Mouse (Mus musculus) limb, embryonic 15.5 days (tissue): ENCODE measurements around the gene Arxes1. TPM values are rescaled to one million over a fixed set of nuclear protein-coding genes. Genes with fewer than 3 reads are reported as not detected.
"Not testable (repeated sequence)": the region's sequence is repeated elsewhere in the genome, so short reads cannot be mapped to it uniquely, and the experiment has no call there.

Experiments used
- ATAC-seq: fragments of 200-750 bp; cut with Nextera tagmentation; 2 replicates; pipeline ENCODE4 v1.8.0; 2017; ENCODE audit warnings: low read depth, moderate TSS enrichment; ENCODE audit not compliant: insufficient number of reproducible peaks, low FRiP score, low TSS enrichment
- H3K27ac ChIP-seq: fragments of 300-500 bp; sonication (generic); 2 replicates; pipeline ENCODE4 v1.5.1; 2015; ENCODE audit warnings: moderate library complexity, mild to moderate bottlenecking, inconsistent platforms
- H3K27me3 ChIP-seq: fragments of 300-500 bp; sonication (generic); 2 replicates; pipeline ENCODE4 v1.6.1; 2015; ENCODE audit warnings: inconsistent platforms
- H3K36me3 ChIP-seq: fragments of 300-500 bp; sonication (generic); 2 replicates; pipeline ENCODE4 v1.6.1; 2015; ENCODE audit warnings: inconsistent platforms
- H3K4me1 ChIP-seq: fragments of 300-500 bp; sonication (generic); 2 replicates; pipeline ENCODE4 v1.6.1; 2015; ENCODE audit warnings: inconsistent platforms
- H3K4me2 ChIP-seq: fragments of 300-500 bp; sonication (generic); 2 replicates; pipeline ENCODE4 v1.6.1; 2015; ENCODE audit warnings: mild to moderate bottlenecking, inconsistent platforms
- H3K4me3 ChIP-seq: fragments of 300-500 bp; sonication (generic); 2 replicates; pipeline ENCODE4 v1.5.1; 2015; ENCODE audit warnings: mild to moderate bottlenecking, inconsistent platforms
- H3K9ac ChIP-seq: fragments of 300-500 bp; sonication (generic); 2 replicates; pipeline ENCODE4 v1.6.1; 2015; ENCODE audit warnings: inconsistent platforms
- H3K9me3 ChIP-seq: fragments of 300-500 bp; sonication (generic); 2 replicates; pipeline ENCODE4 v1.6.1; 2016; ENCODE audit warnings: inconsistent platforms
- WGBS: fragments of 180-500 bp; shearing (Covaris S2); methylation state at CpG from one replicate; pipeline ENCODE4 v1.1.7; 2015; 5-methylcytosine and 5-hydroxymethylcytosine counted together
- polyA plus RNA-seq: library from polyadenylated mRNA; unstranded; fragments of >200 nt; fragmentation: Nextera tagmentation; extraction: Ambion mirVana; gene quantifications from 2 replicates; pipeline ENCODE4 v1.2.1, GENCODE M21; 2015

Arxes1 gene
- 25.9 and 27.6 TPM in 2 replicates for polyA plus RNA-seq

- H3K4me2 ChIP-seq, result peak within 1 kb of the TSS; percentile 27
- not testable (repeated sequence) for H3K27me3 ChIP-seq, H3K9ac ChIP-seq, H3K27ac ChIP-seq, H3K4me1 ChIP-seq, H3K9me3 ChIP-seq, H3K36me3 ChIP-seq
- H3K4me3 ChIP-seq, result peak within 1 kb of the TSS; percentile 26
- ATAC-seq, result peak; percentile 83
- WGBS, result 17% methylated on average over 10 of the region's 49 CpGs
These were observed at the start of gene Arxes1 for GRCm38 (mm10) chrX:136032799-136033763. Gene Arxes1 (plus strand): TSS chrX:136033367.

GRCm38 (mm10) chrX:135984539-135985260, 48.5 kb upstream of the Arxes1 start:
- 73% methylated on average over 6 of the region's 6 CpGs for WGBS
- no peak for ATAC-seq
- H3K27ac ChIP-seq, result no peak overlapping the region
- no peak overlapping the region for H3K9ac ChIP-seq
- H3K4me3 ChIP-seq, result no peak overlapping the region
- no peaks in the 10 kb centered on the region for H3K9me3 ChIP-seq
- no peaks in the 10 kb centered on the region for H3K27me3 ChIP-seq
- H3K4me2 ChIP-seq, result no peak overlapping the region
- no peaks in the 10 kb centered on the region for H3K36me3 ChIP-seq
- no peaks in the 10 kb centered on the region for H3K4me1 ChIP-seq

- no peaks in the 10 kb centered on the region for H3K27me3 ChIP-seq
- no peak overlapping the region for H3K9ac ChIP-seq
- no peak overlapping the region for H3K27ac ChIP-seq
- H3K36me3 ChIP-seq, result no peaks in the 10 kb centered on the region
- 98% methylated on average over 3 of the region's 3 CpGs for WGBS
- ATAC-seq, result no peak
- H3K4me3 ChIP-seq, result no peak overlapping the region
- H3K4me1 ChIP-seq, result no peaks in the 10 kb centered on the region
- H3K4me2 ChIP-seq, result no peak overlapping the region
- no peaks in the 10 kb centered on the region for H3K9me3 ChIP-seq
These were observed 46.9 kb upstream of the Arxes1 start for GRCm38 (mm10) chrX:135986267-135986666.

- Histone ChIP-seq H3K4me1 (no peaks in the 10 kb centered on the region), H3K9ac (no peak overlapping the region), H3K27ac (no peak overlapping the region), H3K27me3 (no peaks in the 10 kb centered on the region), H3K4me3 (no peak overlapping the region), H3K36me3 (no peaks in the 10 kb centered on the region), H3K4me2 (no peak overlapping the region), H3K9me3 (no peaks in the 10 kb centered on the region)
- WGBS, result 73% methylated on average over 2 of the region's 2 CpGs
- no peak for ATAC-seq
These were observed 42.5 kb upstream of the Arxes1 start for GRCm38 (mm10) chrX:135990661-135991060.

GRCm38 (mm10) chrX:135993192-135993594, 40.0 kb upstream of the Arxes1 start:
- not testable (repeated sequence) for H3K4me2 ChIP-seq, H3K27me3 ChIP-seq, H3K9ac ChIP-seq, H3K27ac ChIP-seq, H3K4me3 ChIP-seq, H3K36me3 ChIP-seq, H3K4me1 ChIP-seq, H3K9me3 ChIP-seq
- WGBS, result 59% methylated on average over 2 of the region's 3 CpGs
- peak; percentile 88 for ATAC-seq

GRCm38 (mm10) chrX:135993664-135994119, 39.5 kb upstream of the Arxes1 start, which contains the start of gene Arxes2:
Gene Arxes2 (plus strand): TSS chrX:135993824.
- no CpG with 5 or more reads among the region's 39 CpGs for WGBS
- peak; percentile 84 for ATAC-seq

GRCm38 (mm10) chrX:136007199-136007843, 25.8 kb upstream of the Arxes1 start:
- WGBS, result 44% methylated on average over 4 of the region's 5 CpGs
- Histone ChIP-seq H3K36me3 (no peaks in the 10 kb centered on the region), H3K27me3 (peaks cover 6% of the 10 kb centered on the region; the same call in 1 of the 2 replicates), H3K4me1 (no peaks in the 10 kb centered on the region), H3K4me3 (no peak overlapping the region), H3K9me3 (no peaks in the 10 kb centered on the region), H3K27ac (no peak overlapping the region), H3K9ac (no peak overlapping the region), H3K4me2 (no peak overlapping the region)
- no peak for ATAC-seq

More at GRCm38 (mm10) chrX:135993664-135994119, 39.5 kb upstream of the Arxes1 start, which contains the start of gene Arxes2:
- H3K27ac ChIP-seq, H3K36me3 ChIP-seq, H3K9ac ChIP-seq, H3K4me1 ChIP-seq, H3K9me3 ChIP-seq, H3K27me3 ChIP-seq: not testable (repeated sequence)
- Histone ChIP-seq H3K4me2 (peak within 1 kb of the TSS; percentile 27; the same call in 1 of the 2 replicates), H3K4me3 (peak within 1 kb of the TSS; percentile 27)

- peaks cover 6% of the 10 kb centered on the region; the same call in 1 of the 2 replicates for H3K27me3 ChIP-seq
- H3K4me2 ChIP-seq, result no peak overlapping the region
- H3K36me3 ChIP-seq, result no peaks in the 10 kb centered on the region
- H3K9me3 ChIP-seq, result no peaks in the 10 kb centered on the region
- no peaks in the 10 kb centered on the region for H3K4me1 ChIP-seq
- no peak overlapping the region for H3K9ac ChIP-seq
- H3K27ac ChIP-seq, result no peak overlapping the region
- no peak for ATAC-seq
- WGBS, result 14% methylated on average over 2 of the region's 2 CpGs
- H3K4me3 ChIP-seq, result no peak overlapping the region
These were observed 18.8 kb upstream of the Arxes1 start for GRCm38 (mm10) chrX:136014392-136014791.

GRCm38 (mm10) chrX:136030331-136030730, 2.8 kb upstream of the Arxes1 start:
- Histone ChIP-seq H3K36me3 (no peaks in the 10 kb centered on the region), H3K4me1 (no peaks in the 10 kb centered on the region), H3K4me2 (no peak overlapping the region), H3K27me3 (peaks cover 3% of the 10 kb centered on the region; the same call in 1 of the 2 replicates), H3K27ac (no peak overlapping the region), H3K9me3 (no peaks in the 10 kb centered on the region), H3K9ac (no peak overlapping the region), H3K4me3 (no peak overlapping the region)
- 66% methylated on average over 1 of the region's 1 CpGs for WGBS
- no peak for ATAC-seq

- 84% methylated on average over 1 of the region's 1 CpGs for WGBS
These were observed 10.6 kb downstream of the Arxes1 start for GRCm38 (mm10) chrX:136043726-136044125.

GRCm38 (mm10) chrX:136047528-136047927, 14.4 kb downstream of the Arxes1 start:
- no peak overlapping the region for H3K4me3 ChIP-seq
- no peaks in the 10 kb centered on the region for H3K9me3 ChIP-seq
- peaks cover 3% of the 10 kb centered on the region; the same call in 1 of the 2 replicates for H3K27me3 ChIP-seq
- H3K27ac ChIP-seq, result no peak overlapping the region
- H3K4me1 ChIP-seq, result no peaks in the 10 kb centered on the region
- no peaks in the 10 kb centered on the region for H3K36me3 ChIP-seq
- ATAC-seq, result no peak
- H3K9ac ChIP-seq, result no peak overlapping the region
- WGBS, result 20% methylated on average over 5 of the region's 5 CpGs
- no peak overlapping the region for H3K4me2 ChIP-seq

More at GRCm38 (mm10) chrX:136043726-136044125, 10.6 kb downstream of the Arxes1 start:
- no peak for ATAC-seq
- Histone ChIP-seq H3K4me2 (no peak overlapping the region), H3K9ac (no peak overlapping the region), H3K4me3 (no peak overlapping the region), H3K27me3 (no peaks in the 10 kb centered on the region), H3K27ac (no peak overlapping the region), H3K4me1 (no peaks in the 10 kb centered on the region), H3K9me3 (no peaks in the 10 kb centered on the region), H3K36me3 (no peaks in the 10 kb centered on the region)
